Mouse (Mus musculus) bone marrow, adult 2 months (tissue): Measurements from ENCODE around the gene Msantd3. TPM values are rescaled to one million over a fixed set of nuclear protein-coding genes. Genes with fewer than 3 reads are reported as not detected.

ENCODE experiments used
- H3K27ac ChIP-seq: fragments of 200-500 bp; 2 replicates; pipeline ENCODE4 v1.5.1; 2012; ENCODE audit warnings: low read depth, mild to moderate bottlenecking, control low read depth, inconsistent platforms, low read length; ENCODE audit not compliant: control insufficient read depth, poor library complexity, insufficient read depth
- H3K4me1 ChIP-seq: fragments of 200-500 bp; 2 replicates; pipeline ENCODE4 v1.6.1; 2011; ENCODE audit warnings: low read length; ENCODE audit not compliant: control insufficient read depth, insufficient read depth
- H3K4me3 ChIP-seq: fragments of 200-500 bp; replicated peaks from 2 replicates; pipeline ENCODE3; 2011; ENCODE audit warnings: mild to moderate bottlenecking, low read depth, low read length, control low read depth; ENCODE audit not compliant: control insufficient read depth
- CTCF ChIP-seq: fragments of 200-500 bp; IDR thresholded peaks from 2 replicates; pipeline ENCODE4 v1.5.1; 2011; ENCODE audit warnings: low read length, control low read depth; ENCODE audit not compliant: control insufficient read depth, insufficient read depth
- POLR2A ChIP-seq: fragments of 200-500 bp; IDR thresholded peaks from 2 replicates; pipeline ENCODE4 v1.6.1; 2011; ENCODE audit warnings: low read depth, mild to moderate bottlenecking, control low read depth, low read length, borderline replicate concordance; ENCODE audit not compliant: control insufficient read depth
- WGBS: fragments of 180-500 bp; shearing (Covaris S2); methylation state at CpG from one replicate; pipeline ENCODE4 v1.1.7; 2018; 5-methylcytosine and 5-hydroxymethylcytosine counted together
- polyA plus RNA-seq: library from polyadenylated mRNA; stranded (reverse); fragments of >200 nt; gene quantifications from 2 replicates; pipeline ENCODE4 v1.2.4, GENCODE M21; 2011; ENCODE audit warnings: low replicate concordance; ENCODE audit not compliant: missing spikeins, insufficient read depth, insufficient read length

Gene Msantd3
- polyA plus RNA-seq, 1 experiment: 16.3 TPM

- WGBS: 87% methylated on average over 3 of the region's 3 CpGs
- TF ChIP-seq CTCF (no peak), POLR2A (no peak)
- H3K4me1 ChIP-seq: no peaks in the 10 kb centered on the region
- H3K27ac ChIP-seq: no peak overlapping the region
- no peak overlapping the region for H3K4me3 ChIP-seq
Observed at GRCm38 (mm10) chr4:48605650-48606049, 65.9 kb downstream of the Msantd3 start.

- 83% methylated on average over 9 of the region's 9 CpGs for WGBS
- no peak for TF ChIP-seq POLR2A
- no peak for TF ChIP-seq CTCF
- H3K27ac ChIP-seq: no peak overlapping the region
- no peaks in the 10 kb centered on the region for H3K4me1 ChIP-seq
- no peak overlapping the region for H3K4me3 ChIP-seq
Observed at GRCm38 (mm10) chr4:48609485-48609884, 69.8 kb downstream of the Msantd3 start.

GRCm38 (mm10) chr4:48610251-48610650 is 70.5 kb downstream of the Msantd3 start:
- Histone ChIP-seq H3K4me3 (no peak overlapping the region), H3K4me1 (no peaks in the 10 kb centered on the region), H3K27ac (no peak overlapping the region)
- TF ChIP-seq CTCF: no peak
- TF ChIP-seq POLR2A: no peak
- 88% methylated on average over 6 of the region's 6 CpGs for WGBS

Other genes with a start within 250 kb of the Msantd3 start
- gene Tex10, start 66.5 kb upstream of the Msantd3 start, polyA plus RNA-seq: 6.9 and 17.4 TPM in 2 replicates
- 7.9 TPM in 1 of 2 replicates, not detected in the other for gene Tmeff1, start 45.2 kb downstream of the Msantd3 start, polyA plus RNA-seq
- not detected in 2 replicates for gene Cavin4, start 123.6 kb downstream of the Msantd3 start, polyA plus RNA-seq